Mouse (Mus musculus): ENCODE data around the gene Hoxd1. TPM values are rescaled to one million over a fixed set of nuclear protein-coding genes. Genes with fewer than 3 reads are reported as not detected.

Gene Hoxd1
- total and polyA plus RNA-seq, 2 experiments from 2014 or later: 0.26 to 0.46 TPM

GRCm38 (mm10) chr2:74753711-74754110, 9.1 kb upstream of the Hoxd1 start:
- no peaks in the 10 kb centered on the region for H3K36me3 ChIP-seq (ENCODE audit: insufficient read depth, low read length)
- ATAC-seq (no peak), DNase-seq (ENCODE audit: low spot score) (no peak)
- no peak for TF ChIP-seq CTCF (IDR thresholded peaks at IDR 0.05; ENCODE audit: low read depth)
- H3K9me3 ChIP-seq (ENCODE audit: low read length): no peaks in the 10 kb centered on the region
- H3K27ac ChIP-seq: no peak overlapping the region
- H3K27me3 ChIP-seq (ENCODE audit: insufficient read depth, low read length): peaks cover 78% of the 10 kb centered on the region
- 27% methylated on average over 5 of the region's 5 CpGs for whole genome bisulfite sequencing
- no peak overlapping the region for H3K9ac ChIP-seq (replicated peaks; ENCODE audit: low read length)
- H3K4me3 ChIP-seq (ENCODE audit: low read length): no peak overlapping the region
- H3K4me1 ChIP-seq (ENCODE audit: insufficient read depth, low read length): no peaks in the 10 kb centered on the region
- H3K4me2 ChIP-seq (ENCODE audit: low read depth, low read length): no peak overlapping the region

DNA sequence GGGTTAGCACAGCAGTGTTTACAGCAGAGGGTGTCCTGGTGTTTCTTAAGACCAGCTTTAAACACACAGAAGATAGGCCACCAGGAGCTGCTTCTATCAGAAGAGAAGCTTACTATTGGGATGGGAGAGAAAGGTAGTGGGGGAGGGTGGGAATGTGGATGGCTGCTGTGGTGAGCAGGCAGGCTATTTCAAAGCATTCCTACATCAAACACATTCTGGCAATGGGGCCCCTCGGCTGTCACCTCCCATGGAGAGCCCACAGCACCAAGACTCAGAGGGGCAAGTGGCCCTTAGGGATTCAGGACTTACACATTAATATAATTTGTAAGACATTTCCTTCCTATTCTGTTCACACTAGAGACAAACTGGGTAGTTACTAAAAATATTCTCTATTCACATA, 2.6 kb upstream of the Hoxd1 start:
- Histone ChIP-seq H3K27ac (no peak overlapping the region), H3K27me3 (ENCODE audit: insufficient read depth, low read length) (peaks cover 64% of the 10 kb centered on the region), H3K9me3 (ENCODE audit: low read length) (no peaks in the 10 kb centered on the region), H3K4me3 (ENCODE audit: low read length) (no peak overlapping the region), H3K4me1 (ENCODE audit: insufficient read depth, low read length) (0 out of 2 replicates have a peak, but pooled peaks cover 4% of the 10 kb centered on the region), H3K9ac (replicated peaks; ENCODE audit: low read length) (no peak overlapping the region), H3K4me2 (ENCODE audit: low read depth, low read length) (no peak overlapping the region), H3K36me3 (ENCODE audit: insufficient read depth, low read length) (no peaks in the 10 kb centered on the region)
- TF ChIP-seq CTCF (IDR thresholded peaks at IDR 0.05; ENCODE audit: low read depth): no peak
- ATAC-seq (no peak), DNase-seq (ENCODE audit: low spot score) (no peak)
- 5% methylated on average over 1 of the region's 1 CpGs for WGBS

- Histone ChIP-seq H3K27ac (no peak overlapping the region), H3K4me2 (ENCODE audit: low read depth, low read length) (peak overlapping the region; percentile 75), H3K27me3 (ENCODE audit: insufficient read depth, low read length) (peaks cover 67% of the 10 kb centered on the region), H3K36me3 (ENCODE audit: insufficient read depth, low read length) (no peaks in the 10 kb centered on the region), H3K9me3 (ENCODE audit: low read length) (no peaks in the 10 kb centered on the region), H3K4me3 (ENCODE audit: low read length) (peak overlapping the region; percentile 48; the same call in 1 of the 2 replicates), H3K9ac (replicated peaks; ENCODE audit: low read length) (no peak overlapping the region), H3K4me1 (ENCODE audit: insufficient read depth, low read length) (0 out of 2 replicates have a peak, but pooled peaks cover 4% of the 10 kb centered on the region)
- no peak for TF ChIP-seq CTCF (IDR thresholded peaks at IDR 0.05; ENCODE audit: low read depth)
- ATAC-seq (no peak), DNase-seq (ENCODE audit: low spot score) (no peak)
- WGBS: 9% methylated on average over 13 of the region's 13 CpGs
These were observed 839 bp upstream of the Hoxd1 start for GRCm38 (mm10) chr2:74761941-74762340.

DNA sequence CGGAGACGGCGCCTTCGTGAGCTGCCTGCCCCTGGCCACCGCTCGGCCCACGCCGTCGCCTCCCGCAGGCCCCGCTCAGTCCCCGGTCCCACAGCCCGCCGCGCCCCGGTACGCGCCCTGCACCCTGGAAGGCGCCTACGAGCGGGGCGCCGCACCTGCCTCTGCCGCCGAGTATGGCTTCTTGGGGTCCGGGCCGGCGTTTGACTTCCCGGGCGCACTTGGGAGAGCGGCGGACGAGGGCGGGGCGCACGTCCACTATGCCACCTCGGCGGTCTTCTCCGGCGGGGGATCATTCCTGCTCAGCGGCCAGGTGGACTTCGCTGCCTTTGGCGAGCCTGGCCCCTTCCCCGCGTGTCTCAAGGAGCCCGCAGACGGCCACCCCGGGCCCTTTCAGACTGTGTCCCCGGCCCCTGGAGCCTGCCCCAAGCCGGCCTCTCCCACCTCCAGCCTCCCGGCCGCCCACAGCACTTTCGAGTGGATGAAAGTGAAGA, 510 bp downstream of the Hoxd1 start:
- Histone ChIP-seq H3K27ac (no peak overlapping the region), H3K4me2 (ENCODE audit: low read depth, low read length) (peak overlapping the region; percentile 75), H3K9me3 (ENCODE audit: low read length) (no peaks in the 10 kb centered on the region), H3K27me3 (ENCODE audit: insufficient read depth, low read length) (peaks cover 58% of the 10 kb centered on the region), H3K36me3 (ENCODE audit: insufficient read depth, low read length) (no peaks in the 10 kb centered on the region), H3K9ac (replicated peaks; ENCODE audit: low read length) (no peak overlapping the region), H3K4me1 (ENCODE audit: insufficient read depth, low read length) (0 out of 2 replicates have a peak, but pooled peaks cover 4% of the 10 kb centered on the region), H3K4me3 (ENCODE audit: low read length) (peak overlapping the region; percentile 48)
- no peak for TF ChIP-seq CTCF (IDR thresholded peaks at IDR 0.05; ENCODE audit: low read depth)
- WGBS: under 1% methylated on average over 42 of the region's 53 CpGs
- DNase-seq (ENCODE audit: low spot score): no peak
- ATAC-seq: peak; percentile 38; the same call in 1 of the 2 replicates

DNA sequence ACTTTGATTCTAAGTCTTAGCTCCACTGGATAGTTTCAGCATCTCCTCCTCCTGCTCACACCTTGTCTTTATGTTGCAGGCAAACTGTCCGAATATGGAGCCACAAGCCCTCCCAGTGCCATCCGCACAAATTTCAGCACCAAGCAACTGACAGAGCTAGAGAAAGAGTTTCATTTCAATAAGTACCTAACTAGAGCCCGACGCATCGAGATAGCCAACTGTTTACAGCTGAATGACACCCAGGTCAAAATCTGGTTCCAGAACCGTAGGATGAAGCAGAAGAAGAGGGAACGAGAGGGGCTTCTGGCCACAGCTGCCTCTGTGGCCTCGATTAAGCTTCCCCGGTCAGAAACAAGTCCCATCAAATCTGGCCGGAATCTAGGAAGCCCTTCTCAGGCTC, 1.2 kb downstream of the Hoxd1 start:
- no peak overlapping the region for H3K4me3 ChIP-seq (ENCODE audit: low read length)
- H3K27me3 ChIP-seq (ENCODE audit: insufficient read depth, low read length): peaks cover 54% of the 10 kb centered on the region
- no peak overlapping the region for H3K9ac ChIP-seq (replicated peaks; ENCODE audit: low read length)
- H3K4me2 ChIP-seq (ENCODE audit: low read depth, low read length): no peak overlapping the region
- ATAC-seq (no peak), DNase-seq (ENCODE audit: low spot score) (no peak)
- 65% methylated on average over 10 of the region's 10 CpGs for WGBS
- no peak overlapping the region for H3K27ac ChIP-seq
- TF ChIP-seq CTCF (IDR thresholded peaks at IDR 0.05; ENCODE audit: low read depth): no peak
- 0 out of 2 replicates have a peak, but pooled peaks cover 4% of the 10 kb centered on the region for H3K4me1 ChIP-seq (ENCODE audit: insufficient read depth, low read length)
- no peaks in the 10 kb centered on the region for H3K9me3 ChIP-seq (ENCODE audit: low read length)
- no peaks in the 10 kb centered on the region for H3K36me3 ChIP-seq (ENCODE audit: insufficient read depth, low read length)

GRCm38 (mm10) chr2:74774359-74774758, 11.6 kb downstream of the Hoxd1 start:
- no peaks in the 10 kb centered on the region for H3K4me1 ChIP-seq (ENCODE audit: insufficient read depth, low read length)
- no peaks in the 10 kb centered on the region for H3K27me3 ChIP-seq (ENCODE audit: insufficient read depth, low read length)
- no peak overlapping the region for H3K9ac ChIP-seq (replicated peaks; ENCODE audit: low read length)
- H3K36me3 ChIP-seq (ENCODE audit: insufficient read depth, low read length): no peaks in the 10 kb centered on the region
- WGBS: 81% methylated on average over 2 of the region's 2 CpGs
- no peak overlapping the region for H3K27ac ChIP-seq
- no peak overlapping the region for H3K4me2 ChIP-seq (ENCODE audit: low read depth, low read length)
- no peaks in the 10 kb centered on the region for H3K9me3 ChIP-seq (ENCODE audit: low read length)
- DNase-seq (ENCODE audit: low spot score): no peak
- TF ChIP-seq CTCF (IDR thresholded peaks at IDR 0.05; ENCODE audit: low read depth): no peak
- ATAC-seq: no peak
- H3K4me3 ChIP-seq (ENCODE audit: low read length): no peak overlapping the region

DNA sequence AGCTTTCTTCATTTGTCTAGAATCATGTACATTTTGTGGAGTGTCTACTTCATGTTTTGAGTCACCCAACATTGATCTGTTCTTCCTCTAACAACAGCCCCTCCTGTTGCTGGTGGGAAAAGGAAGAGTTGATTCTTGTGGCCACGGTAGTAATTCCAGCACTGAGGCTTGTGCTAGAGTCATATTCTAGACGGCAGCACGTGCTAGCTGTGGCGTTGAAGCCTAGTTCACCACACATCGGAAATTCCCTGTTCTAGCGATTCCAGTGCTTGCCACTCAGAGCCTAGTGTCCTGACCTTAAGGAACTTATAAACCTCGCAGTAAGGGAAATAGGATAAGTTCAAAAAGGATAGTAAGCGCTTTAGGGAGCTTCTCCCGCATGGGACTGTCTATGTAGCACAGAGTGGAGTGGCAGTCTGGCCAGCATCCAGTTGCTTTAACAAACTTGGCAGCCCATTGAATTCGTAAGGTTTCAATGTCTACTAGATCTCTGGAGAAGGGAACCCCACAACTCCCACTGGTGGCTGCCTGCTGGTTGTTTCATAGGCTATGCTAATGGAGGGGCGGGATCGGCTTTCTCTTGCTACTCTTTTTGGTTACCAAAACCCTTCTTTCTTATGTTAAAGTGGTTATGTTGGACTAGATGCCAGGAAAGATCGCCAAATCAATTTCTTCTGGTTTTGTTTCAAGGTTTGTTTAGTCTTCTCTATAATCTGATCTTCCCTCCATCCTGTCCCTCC, 14.9 kb downstream of the Hoxd1 start:
- Histone ChIP-seq H3K4me3 (ENCODE audit: low read length) (no peak overlapping the region), H3K9me3 (ENCODE audit: low read length) (no peaks in the 10 kb centered on the region), H3K4me1 (ENCODE audit: insufficient read depth, low read length) (no peaks in the 10 kb centered on the region), H3K4me2 (ENCODE audit: low read depth, low read length) (no peak overlapping the region), H3K36me3 (ENCODE audit: insufficient read depth, low read length) (no peaks in the 10 kb centered on the region), H3K9ac (replicated peaks; ENCODE audit: low read length) (no peak overlapping the region), H3K27ac (no peak overlapping the region), H3K27me3 (ENCODE audit: insufficient read depth, low read length) (no peaks in the 10 kb centered on the region)
- ATAC-seq: no peak
- 58% methylated on average over 13 of the region's 13 CpGs for WGBS
- TF ChIP-seq CTCF (IDR thresholded peaks at IDR 0.05; ENCODE audit: low read depth): no peak
- no peak for DNase-seq (ENCODE audit: low spot score)
